Mouse (Mus musculus) thymus, postnatal 10 days (tissue): ENCODE measurements around the gene Ripor3.

ENCODE experiments used
- DNase-seq, 2 experiments: peaks; one replicate each; pipeline ENCODE4 v3.0.0; 2021; ENCODE audit warnings: low spot score in 2 of 2

Ripor3 gene

DNA sequence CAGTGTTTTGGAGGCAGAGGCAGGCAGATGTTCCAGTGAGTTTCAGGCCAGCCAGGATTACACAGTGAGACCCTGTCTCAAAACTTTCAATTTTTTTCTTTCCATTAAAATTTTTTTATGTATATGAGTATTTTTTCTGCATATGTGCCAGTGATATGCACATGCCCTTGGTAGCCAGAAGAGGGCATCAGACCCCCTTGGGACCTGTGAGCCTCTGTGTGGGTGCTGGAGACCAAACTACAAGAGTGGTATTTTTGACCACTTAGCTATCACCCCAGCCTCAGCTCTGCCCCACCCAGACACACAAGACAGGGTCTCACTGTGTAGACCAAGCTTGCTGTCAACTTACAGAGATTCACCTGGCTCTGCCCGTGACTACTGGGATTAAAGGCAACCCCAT is 52.9 kb downstream of the Ripor3 start:
- no peak for DNase-seq

GRCm38 (mm10) chr2:167954928-167955327 is 55.5 kb downstream of the Ripor3 start:
- DNase-seq, result no peak

DNA sequence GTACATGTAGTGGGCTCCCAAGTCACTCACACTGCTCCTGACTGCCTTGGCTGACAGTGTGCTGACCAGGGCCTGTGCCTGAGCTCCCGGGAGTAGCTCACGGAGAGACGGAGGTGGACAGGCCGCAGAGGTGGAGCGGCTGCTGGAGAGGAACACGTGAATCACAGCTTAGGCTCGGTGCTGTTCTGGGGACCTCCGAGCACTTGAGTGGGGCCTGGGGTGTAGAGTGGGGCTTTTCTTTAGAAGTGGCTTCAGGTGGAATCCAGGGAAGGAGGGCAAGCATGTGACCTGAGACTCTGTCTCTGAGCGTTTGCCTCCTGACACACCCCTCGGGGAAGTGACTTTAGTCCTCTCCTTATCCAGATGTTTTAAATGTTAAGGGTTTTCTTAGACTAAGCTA is 56.6 kb downstream of the Ripor3 start:
- DNase-seq, result no peak

DNA sequence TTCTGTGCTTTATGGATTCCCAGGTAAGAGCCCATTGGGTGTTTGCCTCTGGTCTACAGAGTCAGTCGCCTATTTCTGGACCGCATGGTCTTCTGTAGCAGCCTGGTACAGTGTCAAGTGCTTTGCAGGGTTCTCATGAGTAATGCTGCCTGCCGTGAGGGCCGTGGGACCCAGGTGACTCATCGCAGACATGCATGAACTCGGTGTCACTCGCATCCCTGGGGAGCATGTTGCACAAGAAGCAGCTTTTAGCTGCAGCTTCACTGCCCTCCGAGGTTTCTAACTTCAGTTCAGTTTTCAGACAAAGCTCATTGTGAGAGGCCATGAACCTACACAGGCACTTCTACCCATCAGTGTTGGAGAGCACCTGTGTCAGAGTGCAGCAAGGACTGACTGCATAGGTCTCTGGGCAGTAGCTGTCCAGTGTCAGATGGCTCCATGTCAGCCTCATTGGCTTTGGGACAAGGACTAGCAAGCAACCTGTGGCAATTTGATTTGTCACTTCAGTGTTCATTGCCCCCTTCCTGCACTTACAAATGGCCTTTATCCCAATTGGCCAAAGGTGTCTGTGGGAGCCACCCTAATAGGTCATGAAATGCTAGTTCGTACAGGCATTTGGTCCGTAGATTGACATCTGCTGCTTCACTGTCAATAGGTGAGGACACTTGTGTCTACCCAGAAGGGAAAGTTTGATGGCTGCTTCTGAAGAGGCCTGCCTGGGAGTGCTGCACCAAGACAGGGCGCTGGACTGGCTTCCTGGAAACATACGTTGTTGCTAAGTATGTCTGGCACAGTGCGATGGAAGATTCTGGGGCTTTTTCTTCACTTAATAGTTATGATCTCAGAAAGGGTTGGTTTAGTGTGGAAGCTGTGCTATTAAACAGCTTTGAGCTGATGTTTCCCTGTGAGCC is 58.9 kb downstream of the Ripor3 start:
- no peak for DNase-seq

DNA sequence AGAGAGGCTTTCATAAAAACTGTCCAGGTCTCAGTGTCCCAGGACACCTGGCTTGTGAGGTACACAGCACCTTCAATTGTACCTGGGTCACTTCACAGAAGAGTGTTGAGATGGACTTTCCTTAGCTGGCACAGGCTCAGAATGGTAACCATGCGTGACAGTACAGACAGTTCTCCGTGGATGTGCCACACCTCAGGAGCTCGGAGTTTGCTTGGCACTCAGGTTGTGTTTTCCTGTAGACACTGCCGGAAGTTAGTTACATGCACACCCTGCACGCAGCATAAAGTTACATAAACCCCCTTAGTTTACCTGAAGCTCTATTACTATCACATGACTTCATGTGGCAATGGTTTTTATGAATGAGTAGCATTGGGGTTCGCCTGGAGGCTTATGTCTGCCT is 59.7 kb downstream of the Ripor3 start:
- DNase-seq, result no peak

DNA sequence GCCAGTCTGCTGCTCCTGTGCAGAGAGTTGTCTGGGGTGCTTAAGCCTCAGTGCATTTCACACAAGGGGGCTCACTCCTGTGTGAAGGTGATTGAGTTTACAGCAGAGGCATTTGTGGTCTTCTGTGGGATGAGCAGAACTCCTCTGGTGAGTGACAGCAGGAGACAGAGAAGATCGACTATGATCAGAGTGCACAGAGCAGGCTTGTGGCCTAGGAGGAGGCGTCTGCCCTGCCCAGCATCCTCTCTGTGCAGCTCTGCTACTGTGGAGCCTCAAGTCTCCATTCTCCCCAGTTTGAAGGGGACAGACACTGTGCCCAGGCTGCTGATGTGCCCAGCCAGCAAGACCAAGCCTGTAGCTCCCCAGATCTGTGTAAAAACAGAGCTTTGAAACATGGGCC is 60.6 kb downstream of the Ripor3 start:
- no peak for DNase-seq

GRCm38 (mm10) chr2:167949250-167949649 is 61.2 kb downstream of the Ripor3 start:
- DNase-seq, result peak in 1 of 2 experiments; percentile 29

DNA sequence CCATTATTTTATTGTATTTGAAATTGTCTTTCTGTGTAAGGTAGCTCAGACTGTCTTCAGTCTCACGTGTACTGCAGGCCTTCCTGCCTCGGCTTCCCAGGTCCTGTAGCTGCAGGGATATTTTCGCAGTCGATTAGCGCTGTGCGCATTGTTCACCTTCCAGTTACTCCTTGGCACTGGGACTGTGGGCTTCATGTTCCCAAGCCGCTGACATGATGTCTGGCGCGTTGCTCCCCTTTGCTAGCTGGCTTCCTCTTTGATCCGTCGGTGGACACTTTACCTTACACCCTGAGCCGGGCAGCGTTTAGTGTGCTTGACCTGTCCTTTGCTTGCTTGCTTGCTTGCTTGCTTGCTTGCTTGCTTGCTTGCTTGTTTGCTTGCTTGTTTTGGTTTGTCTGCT is 61.9 kb downstream of the Ripor3 start:
- no peak for DNase-seq

- no peak for DNase-seq
Measured at GRCm38 (mm10) chr2:167948047-167948446, 62.4 kb downstream of the Ripor3 start.

- DNase-seq, result no peak
Measured at GRCm38 (mm10) chr2:167947251-167947650, 63.2 kb downstream of the Ripor3 start.

DNA sequence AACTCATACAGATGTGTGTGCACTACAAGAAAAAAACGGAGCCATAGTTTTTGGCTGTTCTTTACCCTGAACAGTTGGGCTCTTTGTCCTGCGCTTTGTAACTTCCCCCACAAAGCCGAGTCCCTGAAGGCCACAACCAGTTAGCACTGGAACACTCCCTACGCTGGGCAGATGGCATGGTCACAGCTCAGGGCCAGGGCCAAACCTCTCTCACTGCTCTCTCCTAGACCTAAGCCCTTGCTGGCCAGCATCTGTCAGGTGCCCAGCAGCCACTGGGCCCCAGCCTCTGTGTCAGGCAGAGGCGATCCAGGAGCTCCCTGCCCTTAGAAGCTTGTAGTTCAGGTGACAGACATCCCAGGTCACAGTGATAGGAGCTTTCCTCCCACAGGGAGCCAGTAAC is 65.0 kb downstream of the Ripor3 start:
- no peak for DNase-seq

- DNase-seq, result no peak
Measured at GRCm38 (mm10) chr2:167944193-167944592, 66.2 kb downstream of the Ripor3 start.

DNA sequence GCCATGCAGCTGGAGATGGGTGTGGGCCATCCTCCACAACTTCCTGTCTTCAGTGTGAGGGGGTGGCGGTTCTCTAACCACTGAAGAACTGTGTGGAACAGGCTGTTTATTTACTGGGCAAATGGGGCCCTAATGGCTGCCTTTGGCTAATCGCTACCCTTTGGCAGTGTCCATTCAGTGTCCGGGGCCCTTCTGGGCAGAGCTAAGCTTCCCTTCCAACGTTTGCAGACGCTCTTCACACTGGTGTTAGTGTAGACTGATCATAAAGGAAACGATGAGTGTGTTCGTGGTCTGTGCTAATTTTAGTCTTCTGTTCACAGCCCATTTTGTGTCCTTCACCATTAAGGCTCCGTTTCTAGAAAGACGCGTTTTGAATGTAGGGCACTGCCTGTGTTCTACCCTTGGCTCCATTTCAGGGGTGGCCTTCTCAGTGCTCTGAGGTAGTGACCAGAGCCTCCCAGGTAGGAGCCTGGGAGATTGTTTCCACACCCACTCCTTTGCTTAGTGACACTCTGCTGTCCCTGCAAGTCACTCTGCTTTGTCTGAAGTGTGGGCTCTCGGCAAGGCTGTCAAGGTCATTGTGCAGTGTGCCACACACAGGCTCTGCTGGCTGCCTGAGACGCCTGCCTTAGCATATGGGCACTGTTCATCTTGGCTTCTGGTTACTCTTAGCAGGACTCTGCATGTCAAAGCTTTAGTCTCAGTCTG is 67.3 kb downstream of the Ripor3 start:
- peak; percentile 66 to 74 for DNase-seq

- peak; percentile 23 to 25 for DNase-seq
Measured at GRCm38 (mm10) chr2:167942199-167942925, 68.1 kb downstream of the Ripor3 start.

GRCm38 (mm10) chr2:167941745-167942176 is 68.7 kb downstream of the Ripor3 start:
- peak; percentile 56 to 61 for DNase-seq

- DNase-seq, result no peak
Measured at GRCm38 (mm10) chr2:167941320-167941719, 69.1 kb downstream of the Ripor3 start.

DNA sequence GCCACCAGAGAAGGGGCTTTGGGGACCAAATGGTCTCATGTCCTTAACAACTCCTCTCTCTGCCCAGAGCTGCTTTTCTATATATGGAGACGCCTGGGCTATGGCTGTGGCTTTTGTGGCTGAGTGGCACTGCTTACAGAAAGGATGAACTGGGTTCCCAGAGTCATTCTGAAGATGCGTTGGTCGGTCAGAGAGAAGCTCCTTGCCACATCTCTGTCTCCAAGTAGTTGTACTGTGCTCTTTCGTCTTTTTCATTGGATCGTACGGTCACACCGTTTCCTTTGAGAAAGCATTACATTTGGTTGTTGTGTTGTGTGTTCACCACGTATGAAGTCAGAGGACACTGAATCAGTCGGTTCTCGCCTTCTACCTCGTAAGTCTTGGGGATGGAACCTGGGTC is 69.8 kb downstream of the Ripor3 start:
- DNase-seq, result no peak

DNA sequence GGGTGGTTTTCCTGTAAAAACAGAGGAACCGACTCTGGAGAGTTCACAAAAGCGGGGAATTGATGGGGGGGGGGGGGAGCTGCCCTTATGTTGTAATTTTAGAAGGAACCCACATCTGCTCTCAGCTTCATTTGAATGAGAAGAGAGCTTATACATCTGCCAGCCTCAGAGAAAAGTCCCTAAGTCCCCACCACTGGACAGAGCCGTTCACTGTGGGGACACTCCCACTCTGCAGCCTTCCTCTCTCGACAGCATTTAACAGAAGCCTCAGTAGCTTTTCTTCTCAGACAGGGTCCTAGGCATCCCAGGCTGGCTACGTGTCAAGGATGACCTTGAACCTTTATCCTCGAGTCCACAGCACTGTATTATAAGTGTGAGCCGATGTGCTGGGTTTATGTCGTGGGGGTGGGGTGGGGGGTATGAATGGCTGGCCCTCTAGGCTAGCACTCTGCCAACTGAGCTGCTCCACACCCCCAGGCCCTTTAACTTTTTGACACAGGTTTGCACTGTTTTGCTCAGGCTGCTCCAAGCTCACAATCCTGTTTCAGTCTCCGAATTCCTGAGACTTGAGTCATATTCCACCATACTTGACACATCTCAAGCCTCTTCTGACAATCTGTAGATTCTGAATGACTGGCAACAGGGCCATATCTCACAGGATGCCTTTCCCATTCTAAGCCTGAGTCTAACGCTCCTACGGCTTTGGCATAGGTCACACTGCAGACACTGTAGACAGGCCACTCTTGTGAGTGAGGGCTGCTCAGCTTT is 70.6 kb downstream of the Ripor3 start:
- DNase-seq, result no peak

GRCm38 (mm10) chr2:167939204-167939603 is 71.2 kb downstream of the Ripor3 start:
- DNase-seq, result no peak

DNA sequence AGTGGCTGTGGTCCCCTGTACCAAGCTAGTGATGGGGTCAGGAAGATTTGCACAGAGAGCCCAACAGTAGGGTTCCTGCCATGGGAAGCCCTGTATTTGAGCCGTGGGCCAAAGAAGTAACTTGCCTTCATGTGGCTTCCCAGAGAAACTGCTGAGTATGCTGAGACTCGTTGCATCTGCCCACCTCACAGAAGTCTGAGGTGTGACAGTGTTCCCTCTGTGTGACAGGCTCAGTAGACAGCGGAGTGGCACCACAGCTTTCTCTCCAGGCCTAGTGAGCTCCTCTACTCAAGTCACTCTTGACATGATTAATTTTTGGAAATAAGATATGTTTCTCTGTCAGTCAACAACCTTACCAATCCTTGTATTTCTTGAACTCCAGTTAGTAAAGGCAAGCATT is 71.6 kb downstream of the Ripor3 start:
- no peak for DNase-seq

DNA sequence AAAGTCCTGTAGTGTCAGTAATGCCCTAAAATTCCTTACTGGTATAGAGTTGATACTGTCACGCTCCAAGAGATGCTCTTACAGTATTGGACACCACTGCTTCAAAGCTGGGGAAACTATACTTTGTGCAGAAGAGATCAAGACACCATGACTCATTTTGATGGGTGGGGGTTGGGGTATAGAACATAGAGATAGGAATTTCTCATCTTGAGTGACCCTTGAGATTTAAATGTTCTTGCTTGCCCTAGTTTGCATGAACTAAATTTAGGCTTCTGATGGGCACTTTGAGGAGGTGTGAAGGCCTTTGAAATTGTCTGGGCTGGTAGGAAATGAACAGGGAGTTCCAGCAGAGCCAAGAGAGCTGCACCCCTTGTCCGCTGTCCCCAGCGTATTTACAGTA is 74.5 kb downstream of the Ripor3 start:
- no peak for DNase-seq

GRCm38 (mm10) chr2:167933397-167933796 is 77.0 kb downstream of the Ripor3 start:
- DNase-seq, result no peak
